Mouse (Mus musculus) kidney, embryonic 15.5 days (tissue): ENCODE results near the gene Tesk2. TPM values are rescaled to one million over a fixed set of nuclear protein-coding genes. Genes with fewer than 3 reads are reported as not detected.

Source experiments
- ATAC-seq: fragments of 200-750 bp; cut with Nextera tagmentation; replicated peaks from 2 replicates; pipeline ENCODE4 v1.8.0; 2017; ENCODE audit warnings: moderate TSS enrichment; ENCODE audit not compliant: low FRiP score
- H3K27ac ChIP-seq: fragments of 300-500 bp; sonication (generic); 2 replicates; pipeline ENCODE4 v1.5.1; 2015; ENCODE audit warnings: mild to moderate bottlenecking, inconsistent platforms
- H3K27me3 ChIP-seq: fragments of 300-500 bp; sonication (generic); 2 replicates; pipeline ENCODE4 v1.6.1; 2015; ENCODE audit warnings: inconsistent platforms
- H3K36me3 ChIP-seq: fragments of 300-500 bp; sonication (generic); 2 replicates; pipeline ENCODE4 v1.6.1; 2015; ENCODE audit warnings: inconsistent platforms
- H3K4me1 ChIP-seq: fragments of 300-500 bp; sonication (generic); 2 replicates; pipeline ENCODE4 v1.6.1; 2015; ENCODE audit warnings: inconsistent platforms
- H3K4me2 ChIP-seq: fragments of 300-500 bp; sonication (generic); 2 replicates; pipeline ENCODE4 v1.6.1; 2015; ENCODE audit warnings: moderate library complexity, mild to moderate bottlenecking, inconsistent platforms
- H3K4me3 ChIP-seq: fragments of 300-500 bp; sonication (generic); replicated peaks from 2 replicates; pipeline ENCODE4 v1.5.1; 2015; ENCODE audit warnings: mild to moderate bottlenecking, inconsistent platforms
- H3K9ac ChIP-seq: fragments of 300-500 bp; sonication (generic); 2 replicates; pipeline ENCODE4 v1.6.1; 2015; ENCODE audit warnings: mild to moderate bottlenecking, inconsistent platforms
- H3K9me3 ChIP-seq: fragments of 300-500 bp; sonication (generic); replicated peaks from 2 replicates; pipeline ENCODE4 v1.6.1; 2016; ENCODE audit warnings: inconsistent platforms
- WGBS: fragments of 180-500 bp; shearing (Covaris S2); methylation state at CpG from one replicate; pipeline ENCODE4 v1.1.7; 2015; ENCODE audit warnings: mixed read lengths; 5-methylcytosine and 5-hydroxymethylcytosine counted together
- polyA plus RNA-seq: library from polyadenylated mRNA; unstranded; fragments of >200 nt; fragmentation: Nextera tagmentation; extraction: Ambion mirVana; gene quantifications from 2 replicates; pipeline ENCODE4 v1.2.1, GENCODE M21; 2015

The Tesk2 gene
- polyA plus RNA-seq, 1 experiment from 2014 or later = 7.6 TPM

DNA sequence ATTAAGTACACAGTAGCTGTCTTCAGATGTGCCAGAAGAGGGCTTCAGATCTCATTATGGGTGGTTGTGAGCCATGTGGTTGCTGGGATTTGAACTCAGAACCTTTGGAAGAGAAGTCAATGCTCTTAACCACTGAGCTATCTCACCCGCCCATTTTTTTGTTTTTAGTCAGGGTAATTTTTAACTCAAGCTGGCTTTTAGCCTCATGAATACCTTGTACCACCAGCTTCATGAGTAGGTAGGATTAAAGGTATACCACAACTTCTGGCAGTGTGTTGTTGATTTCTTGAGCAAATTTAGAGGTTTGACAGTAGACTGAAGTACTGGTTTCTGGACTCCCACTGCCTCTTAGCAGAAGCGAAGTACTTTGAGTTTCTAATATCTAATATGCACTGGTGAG is 28.6 kb upstream of the Tesk2 start:
- peaks cover 94% of the 10 kb centered on the region for H3K36me3 ChIP-seq
- ATAC-seq = no peak
- H3K9me3 ChIP-seq = no peaks in the 10 kb centered on the region
- WGBS = 93% methylated on average over 2 of the region's 2 CpGs
- H3K27me3 ChIP-seq = no peaks in the 10 kb centered on the region
- H3K4me1 ChIP-seq = peaks cover 23% of the 10 kb centered on the region
- no peak overlapping the region for H3K4me3 ChIP-seq
- H3K27ac ChIP-seq = no peak overlapping the region
- no peak overlapping the region for H3K9ac ChIP-seq
- no peak overlapping the region for H3K4me2 ChIP-seq

DNA sequence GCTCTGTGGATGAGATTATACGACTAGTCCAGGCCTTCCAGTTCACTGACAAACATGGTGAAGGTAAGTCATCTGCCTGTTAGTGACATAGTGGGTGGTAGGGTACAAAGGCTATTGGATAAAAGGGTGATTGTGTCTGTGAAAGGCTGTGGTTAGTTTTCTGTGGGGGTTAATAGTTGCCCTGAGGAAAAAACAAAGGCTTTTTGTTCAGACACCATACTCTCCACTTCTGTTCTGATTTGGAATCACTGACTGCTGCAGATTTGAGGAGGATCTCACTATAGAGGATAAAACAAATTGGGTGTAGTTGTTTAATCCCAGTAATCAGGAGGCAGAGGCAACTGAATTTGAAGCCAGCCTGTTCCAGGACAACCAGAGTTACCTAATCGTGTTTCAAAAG is 27.0 kb upstream of the Tesk2 start:
- no peak overlapping the region for H3K4me3 ChIP-seq
- 88% methylated on average over 2 of the region's 2 CpGs for WGBS
- H3K4me1 ChIP-seq = peaks cover 10% of the 10 kb centered on the region; the same call in 1 of the 2 replicates
- no peaks in the 10 kb centered on the region for H3K27me3 ChIP-seq
- H3K36me3 ChIP-seq = peaks cover 96% of the 10 kb centered on the region
- no peak overlapping the region for H3K9ac ChIP-seq
- no peak overlapping the region for H3K27ac ChIP-seq
- no peak for ATAC-seq
- no peak overlapping the region for H3K4me2 ChIP-seq
- no peaks in the 10 kb centered on the region for H3K9me3 ChIP-seq

DNA sequence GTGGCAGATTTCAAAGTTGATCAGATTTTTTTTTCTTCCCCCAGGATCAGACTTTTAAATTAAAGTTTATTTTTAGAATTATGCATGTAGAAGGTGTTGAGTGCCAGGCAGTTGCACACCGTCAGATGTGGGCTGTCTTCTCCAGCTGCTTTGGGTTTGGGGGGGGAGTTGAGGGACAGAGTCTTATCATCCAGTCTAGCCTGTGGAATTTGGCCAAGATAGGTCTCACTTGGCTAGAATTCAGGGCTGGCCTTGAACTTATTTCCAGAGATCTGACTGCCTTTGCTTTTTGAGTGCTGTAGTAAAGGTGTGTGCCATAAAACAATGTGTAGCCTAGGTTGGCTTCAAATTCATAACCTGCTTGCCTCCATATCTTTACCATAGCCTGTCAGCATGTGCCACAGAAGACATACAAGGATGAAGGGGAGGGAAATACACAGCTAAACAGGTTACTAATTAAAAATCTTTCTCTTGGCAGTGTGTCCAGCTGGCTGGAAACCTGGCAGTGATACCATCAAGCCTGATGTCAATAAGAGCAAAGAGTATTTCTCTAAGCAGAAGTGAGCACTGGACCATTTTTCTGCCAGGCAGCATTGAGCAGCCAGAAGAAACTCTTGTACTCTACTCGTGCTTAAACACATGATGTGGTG is 21.9 kb upstream of the Tesk2 start:
- Histone ChIP-seq H3K36me3 (peaks cover 87% of the 10 kb centered on the region), H3K27ac (no peak overlapping the region), H3K27me3 (no peaks in the 10 kb centered on the region), H3K4me3 (no peak overlapping the region), H3K4me2 (no peak overlapping the region), H3K4me1 (no peaks in the 10 kb centered on the region), H3K9me3 (no peaks in the 10 kb centered on the region), H3K9ac (no peak overlapping the region)
- WGBS = 73% methylated on average over 2 of the region's 2 CpGs
- ATAC-seq = no peak

DNA sequence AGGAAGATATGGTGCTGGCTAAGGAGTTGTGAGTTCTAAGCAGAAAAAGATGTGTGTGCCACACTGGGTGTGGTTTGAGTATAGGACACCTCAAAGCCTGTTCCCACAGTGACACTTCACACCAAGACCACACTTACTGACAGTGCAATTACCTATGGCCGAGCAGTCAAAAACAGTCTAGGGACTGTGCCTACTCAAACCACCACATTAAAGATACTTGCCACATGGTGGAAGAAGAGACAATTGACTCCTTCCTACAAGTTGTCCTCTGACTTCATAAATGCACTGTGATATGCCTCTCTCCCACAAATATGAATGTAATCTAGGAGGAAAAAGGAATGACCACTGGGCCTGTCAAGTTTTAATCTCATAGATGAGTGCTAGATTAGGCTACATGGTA is 19.8 kb upstream of the Tesk2 start:
- H3K27me3 ChIP-seq = no peaks in the 10 kb centered on the region
- 67% methylated on average over 1 of the region's 1 CpGs for WGBS
- H3K4me2 ChIP-seq = no peak overlapping the region
- H3K27ac ChIP-seq = no peak overlapping the region
- no peak overlapping the region for H3K4me3 ChIP-seq
- no peaks in the 10 kb centered on the region for H3K4me1 ChIP-seq
- ATAC-seq = no peak
- no peak overlapping the region for H3K9ac ChIP-seq
- H3K9me3 ChIP-seq = no peaks in the 10 kb centered on the region
- peaks cover 79% of the 10 kb centered on the region for H3K36me3 ChIP-seq

DNA sequence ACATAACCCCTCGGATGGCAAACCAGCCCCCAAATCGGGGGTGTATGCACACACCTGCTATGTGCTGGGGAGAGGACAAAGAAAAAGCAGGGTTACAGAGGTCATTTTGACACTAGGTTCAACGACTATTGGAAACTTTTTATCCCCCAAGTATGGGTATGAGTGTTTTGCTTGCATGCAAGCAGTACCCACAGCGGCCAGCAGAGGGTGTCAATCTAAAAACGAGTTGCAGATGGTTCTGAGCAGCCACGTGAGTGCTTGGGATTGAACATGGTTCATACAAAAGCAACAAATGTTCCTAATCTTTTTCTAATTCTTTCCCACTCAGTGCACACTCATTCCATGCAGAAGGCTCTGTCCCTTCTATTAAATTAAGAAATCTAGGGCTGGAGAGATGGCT is 16.9 kb upstream of the Tesk2 start:
- Histone ChIP-seq H3K9ac (no peak overlapping the region), H3K27me3 (no peaks in the 10 kb centered on the region), H3K4me3 (no peak overlapping the region), H3K9me3 (no peaks in the 10 kb centered on the region), H3K36me3 (peaks cover 53% of the 10 kb centered on the region), H3K27ac (no peak overlapping the region), H3K4me2 (no peak overlapping the region), H3K4me1 (peaks cover 6% of the 10 kb centered on the region; the same call in 1 of the 2 replicates)
- no peak for ATAC-seq
- WGBS = 35% methylated on average over 6 of the region's 6 CpGs

DNA sequence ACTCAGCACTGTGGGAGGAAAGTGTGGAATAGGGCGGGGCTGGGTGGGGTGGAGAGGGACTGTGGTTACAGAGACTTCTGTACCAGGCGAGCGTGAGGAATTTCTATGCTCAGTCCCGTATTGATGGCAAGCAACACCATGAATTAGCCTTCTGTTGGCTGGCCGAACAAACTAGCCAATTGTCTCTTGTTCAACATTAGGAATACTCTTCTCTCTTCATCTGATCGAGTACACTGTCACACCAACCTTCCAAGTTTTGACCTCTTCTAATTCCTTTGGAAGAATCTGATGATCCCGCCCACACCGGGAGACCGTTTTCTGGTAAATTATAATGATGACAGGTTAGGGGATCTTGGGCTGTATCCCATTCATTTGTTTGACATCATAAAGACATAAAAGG is 13.1 kb upstream of the Tesk2 start:
- WGBS = 21% methylated on average over 9 of the region's 9 CpGs
- H3K36me3 ChIP-seq = peaks cover 24% of the 10 kb centered on the region
- no peaks in the 10 kb centered on the region for H3K9me3 ChIP-seq
- peak overlapping the region; percentile 52 for H3K9ac ChIP-seq
- peak overlapping the region; percentile 58 for H3K4me3 ChIP-seq
- H3K27ac ChIP-seq = no peak overlapping the region
- no peaks in the 10 kb centered on the region for H3K27me3 ChIP-seq
- peaks cover 19% of the 10 kb centered on the region for H3K4me1 ChIP-seq
- peak overlapping the region; percentile 72 for H3K4me2 ChIP-seq
- ATAC-seq = 0 out of 2 replicates have a peak, but pooled peaks have one; percentile 1

DNA sequence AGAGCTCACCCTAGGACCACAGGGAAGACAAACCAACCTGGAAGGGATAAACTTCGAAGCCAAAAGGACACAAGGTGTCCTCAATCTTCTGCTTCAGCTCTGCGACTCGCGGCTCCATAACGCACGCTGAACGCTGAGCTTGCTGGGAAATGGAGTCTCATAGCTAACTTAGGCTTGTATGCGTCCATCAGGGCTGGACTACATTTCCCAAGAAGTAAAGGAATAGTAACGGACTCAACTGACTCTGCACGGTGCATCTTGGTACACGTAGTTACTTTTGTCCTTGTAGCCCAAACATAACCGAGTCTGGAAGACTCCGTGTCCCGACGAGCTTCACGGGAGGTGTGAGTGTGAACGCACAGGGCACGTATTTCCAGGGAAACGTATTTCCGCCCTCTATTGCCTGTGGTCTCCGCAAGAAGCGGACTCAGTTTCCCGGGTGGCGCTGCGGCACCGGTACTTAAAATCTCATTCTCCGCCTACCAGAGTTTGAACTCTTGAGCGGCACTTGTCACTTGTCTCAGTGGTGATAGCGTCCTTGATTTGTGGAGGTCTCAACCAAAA is 12.5 kb upstream of the Tesk2 start, which contains the start of the genes Mmachc and Ccdc163:
Gene Mmachc (minus strand): TSS at position 206 of the 564 bp plus-strand sequence.
Gene Ccdc163 (plus strand): TSS at position 309 of the 564 bp plus-strand sequence.
- Histone ChIP-seq H3K36me3 (peaks cover 18% of the 10 kb centered on the region), H3K4me2 (peak within 1 kb of the TSS; percentile 72), H3K27me3 (no peaks in the 10 kb centered on the region), H3K4me1 (peaks cover 19% of the 10 kb centered on the region), H3K27ac (0 out of 2 replicates have a peak within 1 kb of the TSS, but pooled peaks have one; percentile 28), H3K4me3 (peak within 1 kb of the TSS; percentile 58), H3K9me3 (no peaks in the 10 kb centered on the region), H3K9ac (peak within 1 kb of the TSS; percentile 52)
- WGBS = under 1% methylated on average over 29 of the region's 29 CpGs
- ATAC-seq = peak; percentile 98

DNA sequence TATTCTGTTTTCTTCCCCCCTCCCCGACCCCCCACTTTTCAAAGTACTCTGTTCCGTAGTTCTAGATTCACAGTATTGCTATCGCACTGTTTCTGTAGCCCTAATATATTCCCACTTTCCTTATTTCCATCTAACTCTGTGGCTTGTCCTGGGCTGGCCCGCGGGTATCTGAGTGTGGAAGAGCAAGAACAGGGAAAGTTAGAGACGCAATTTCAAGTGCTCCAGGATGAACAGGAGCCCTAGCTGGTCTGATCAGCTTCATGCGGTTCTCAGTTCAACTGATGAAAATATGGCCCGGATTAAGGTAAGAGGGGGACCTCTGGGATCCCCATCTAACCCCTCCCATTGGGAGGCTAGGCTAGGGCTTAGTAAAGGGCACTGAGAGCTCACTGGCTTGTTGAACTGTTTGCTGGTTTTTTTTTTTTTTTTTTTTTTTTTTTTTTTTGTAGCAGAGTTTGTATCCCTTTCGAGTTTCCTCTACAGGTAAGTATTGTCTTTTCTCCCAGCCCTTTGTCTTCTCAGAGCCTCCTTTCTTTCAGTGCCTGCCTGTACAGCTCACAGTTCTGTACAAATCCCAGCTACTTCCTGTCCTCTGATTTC is 11.9 kb upstream of the Tesk2 start:
- WGBS = 7% methylated on average over 9 of the region's 9 CpGs
- Histone ChIP-seq H3K27ac (no peak overlapping the region), H3K4me3 (peak overlapping the region; percentile 58), H3K4me1 (peaks cover 19% of the 10 kb centered on the region), H3K4me2 (peak overlapping the region; percentile 72), H3K27me3 (no peaks in the 10 kb centered on the region), H3K9ac (peak overlapping the region; percentile 52), H3K36me3 (peaks cover 15% of the 10 kb centered on the region), H3K9me3 (no peaks in the 10 kb centered on the region)
- ATAC-seq = peak; percentile 5; the same call in 1 of the 2 replicates

DNA sequence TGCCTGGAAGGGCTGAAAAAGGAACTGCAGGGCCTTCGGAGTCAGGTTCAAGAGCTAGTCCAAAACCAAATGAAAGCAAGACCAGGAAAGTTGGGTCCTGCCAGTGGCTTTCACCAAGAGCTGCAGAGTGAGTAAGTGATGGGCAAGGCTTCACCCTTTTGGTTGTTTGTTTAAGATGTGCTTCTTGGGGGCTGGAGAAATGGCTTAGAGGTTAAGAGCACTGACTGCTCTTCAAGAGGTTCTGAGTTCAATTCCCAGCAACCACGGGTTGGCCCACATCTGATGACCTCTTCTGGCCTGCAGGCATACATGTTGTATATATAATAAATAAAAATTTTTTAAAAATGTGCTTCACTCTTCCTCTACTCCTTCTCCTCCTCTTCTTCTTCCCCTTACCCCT is 10.6 kb upstream of the Tesk2 start:
- peaks cover 9% of the 10 kb centered on the region for H3K36me3 ChIP-seq
- H3K27me3 ChIP-seq = no peaks in the 10 kb centered on the region
- H3K9ac ChIP-seq = no peak overlapping the region
- no peak overlapping the region for H3K27ac ChIP-seq
- H3K4me3 ChIP-seq = no peak overlapping the region
- H3K9me3 ChIP-seq = no peaks in the 10 kb centered on the region
- H3K4me2 ChIP-seq = no peak overlapping the region
- WGBS = 93% methylated on average over 2 of the region's 2 CpGs
- no peak for ATAC-seq
- peaks cover 19% of the 10 kb centered on the region for H3K4me1 ChIP-seq

DNA sequence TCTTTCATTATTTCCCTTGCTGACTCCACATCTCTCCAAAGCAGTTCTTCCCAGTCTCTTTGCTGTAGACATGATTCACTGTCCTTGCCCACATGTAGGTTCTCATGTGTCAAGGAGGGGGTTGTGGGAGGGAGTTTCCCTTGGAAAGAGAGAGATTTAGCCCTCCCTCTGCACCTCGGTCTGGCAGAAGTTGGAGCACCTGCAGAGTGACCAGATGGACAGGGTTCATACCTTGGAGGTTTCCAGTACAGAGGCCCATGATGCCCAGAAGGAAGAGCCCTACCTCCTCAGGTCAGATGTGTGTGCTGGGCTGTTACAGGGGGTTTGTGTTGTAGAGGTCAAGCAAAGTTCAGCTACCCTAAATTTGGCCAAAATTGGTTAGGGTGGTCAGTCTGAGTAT is 8.2 kb upstream of the Tesk2 start:
- no peak overlapping the region for H3K4me3 ChIP-seq
- no peak overlapping the region for H3K9ac ChIP-seq
- H3K27me3 ChIP-seq = no peaks in the 10 kb centered on the region
- peaks cover 15% of the 10 kb centered on the region for H3K36me3 ChIP-seq
- H3K4me2 ChIP-seq = no peak overlapping the region
- WGBS = 55% methylated on average over 1 of the region's 1 CpGs
- no peak overlapping the region for H3K27ac ChIP-seq
- ATAC-seq = no peak
- peaks cover 15% of the 10 kb centered on the region for H3K4me1 ChIP-seq
- H3K9me3 ChIP-seq = no peaks in the 10 kb centered on the region

DNA sequence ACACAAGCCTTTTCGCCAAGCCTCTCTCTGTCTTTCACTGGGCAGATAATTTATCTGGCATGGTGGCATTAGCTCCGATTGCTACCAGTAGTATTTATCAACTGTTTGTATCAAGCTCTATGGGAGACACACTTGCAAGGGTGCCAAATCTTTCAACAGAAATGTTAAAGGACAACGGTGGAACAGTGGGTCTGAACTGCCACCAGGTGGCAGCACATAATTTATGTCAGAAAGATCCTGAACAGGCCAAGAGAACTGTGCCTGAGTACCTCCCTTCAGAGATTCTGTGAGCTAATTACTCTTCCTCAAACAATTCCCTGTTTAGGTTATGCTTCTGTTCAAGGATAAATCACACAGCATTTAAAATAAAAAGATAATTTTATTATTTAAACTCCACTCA is 1.4 kb upstream of the Tesk2 start:
- Histone ChIP-seq H3K27me3 (no peaks in the 10 kb centered on the region), H3K4me2 (no peak overlapping the region), H3K4me3 (no peak overlapping the region), H3K27ac (no peak overlapping the region), H3K9me3 (no peaks in the 10 kb centered on the region), H3K36me3 (peaks cover 11% of the 10 kb centered on the region), H3K9ac (no peak overlapping the region), H3K4me1 (peaks cover 16% of the 10 kb centered on the region)
- no peak for ATAC-seq
- 29% methylated on average over 3 of the region's 3 CpGs for WGBS

DNA sequence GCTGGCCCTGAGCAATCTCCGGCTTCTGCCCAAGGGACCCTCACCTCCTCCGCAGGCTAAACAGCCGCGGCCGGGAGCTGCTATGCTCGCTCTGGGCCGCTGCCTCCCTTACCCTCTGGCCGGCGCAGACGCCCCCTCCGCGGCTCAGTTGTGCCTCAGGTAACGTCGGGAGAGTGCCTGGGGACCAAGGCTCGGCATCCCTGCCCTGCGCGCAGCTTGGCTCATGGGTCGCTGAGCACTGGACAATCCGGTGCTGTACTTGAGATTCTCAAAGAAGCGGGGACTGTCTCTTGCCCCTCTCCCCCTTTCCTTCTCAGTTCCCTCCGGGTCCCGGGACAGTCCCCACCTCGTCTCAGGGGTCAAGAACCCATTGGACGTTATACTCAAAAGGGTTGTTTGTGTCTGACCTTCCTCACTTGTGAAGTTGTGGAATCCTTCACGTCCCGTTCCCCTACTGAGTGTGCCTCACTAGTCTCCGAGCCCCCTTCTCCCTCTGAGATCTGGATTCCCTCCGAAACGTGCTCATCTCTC is 415 bp downstream of the Tesk2 start:
- Histone ChIP-seq H3K4me3 (peak overlapping the region; percentile 66), H3K36me3 (no peaks in the 10 kb centered on the region), H3K4me1 (peaks cover 16% of the 10 kb centered on the region), H3K9me3 (no peaks in the 10 kb centered on the region), H3K4me2 (peak overlapping the region; percentile 77), H3K27me3 (no peaks in the 10 kb centered on the region), H3K9ac (peak overlapping the region; percentile 66), H3K27ac (peak overlapping the region; percentile 89)
- WGBS = under 1% methylated on average over 29 of the region's 29 CpGs
- ATAC-seq = peak; percentile 82; the same call in 1 of the 2 replicates
